Mouse (Mus musculus): ENCODE measurements around the gene Necab3.

- TF ChIP-seq POLR2A (IDR thresholded peaks at IDR 0.05; ENCODE audit: low read depth, low read length), result no peak
- no peak for TF ChIP-seq CTCF (conservative IDR thresholded peaks at IDR 0.05; ENCODE audit: insufficient read depth, insufficient read length, low read depth, low read length)
These were observed 44.4 kb upstream of the Necab3 start for GRCm38 (mm10) chr2:154603007-154603637.

All from kidney, adult 2 months (tissue).